Mouse (Mus musculus): Measurements from ENCODE around the gene Zfp408. TPM values are rescaled to one million over a fixed set of nuclear protein-coding genes. Genes with fewer than 3 reads are reported as not detected.
A peak's percentile ranks its signal among the peaks of the same experiment; 100 is the strongest.

Zfp408 gene
- polyA plus RNA-seq, 1 experiment from 2014 or later, result 7.9 TPM

GRCm38 (mm10) chr2:91674895-91675294, 25.3 kb upstream of the Zfp408 start:
- no peak for ATAC-seq
- H3K4me3 ChIP-seq (ENCODE audit: low read length), result no peak overlapping the region
- H3K36me3 ChIP-seq (ENCODE audit: control insufficient read depth, insufficient read depth, low read length), result 0 out of 2 replicates have a peak, but pooled peaks cover 5% of the 10 kb centered on the region
- no peak overlapping the region for H3K4me2 ChIP-seq (ENCODE audit: low read depth, low read length)
- H3K9ac ChIP-seq (ENCODE audit: low read depth, low read length), result no peak overlapping the region
- H3K27me3 ChIP-seq (replicated peaks; ENCODE audit: control insufficient read depth, insufficient read depth, low read length), result no peaks in the 10 kb centered on the region
- no peaks in the 10 kb centered on the region for H3K9me3 ChIP-seq (ENCODE audit: control insufficient read depth, low read length)
- WGBS, result 95% methylated on average over 5 of the region's 5 CpGs
- H3K4me1 ChIP-seq (ENCODE audit: control insufficient read depth, insufficient read depth, low read length), result no peaks in the 10 kb centered on the region
- no peak overlapping the region for H3K27ac ChIP-seq (ENCODE audit: low read length)

GRCm38 (mm10) chr2:91673587-91673986, 24.0 kb upstream of the Zfp408 start:
- H3K9me3 ChIP-seq (ENCODE audit: control insufficient read depth, low read length), result no peaks in the 10 kb centered on the region
- no peaks in the 10 kb centered on the region for H3K27me3 ChIP-seq (replicated peaks; ENCODE audit: control insufficient read depth, insufficient read depth, low read length)
- no peak overlapping the region for H3K9ac ChIP-seq (ENCODE audit: low read depth, low read length)
- H3K4me2 ChIP-seq (ENCODE audit: low read depth, low read length), result no peak overlapping the region
- no peak for ATAC-seq
- H3K4me3 ChIP-seq (ENCODE audit: low read length), result no peak overlapping the region
- H3K4me1 ChIP-seq (ENCODE audit: control insufficient read depth, insufficient read depth, low read length), result peaks cover 3% of the 10 kb centered on the region; the same call in 1 of the 2 replicates
- H3K27ac ChIP-seq (ENCODE audit: low read length), result no peak overlapping the region
- H3K36me3 ChIP-seq (ENCODE audit: control insufficient read depth, insufficient read depth, low read length), result peaks cover 15% of the 10 kb centered on the region; the same call in 1 of the 2 replicates
- WGBS, result 88% methylated on average over 2 of the region's 2 CpGs

GRCm38 (mm10) chr2:91670038-91670437, 20.4 kb upstream of the Zfp408 start:
- no peak overlapping the region for H3K4me3 ChIP-seq (ENCODE audit: low read length)
- no peaks in the 10 kb centered on the region for H3K27me3 ChIP-seq (replicated peaks; ENCODE audit: control insufficient read depth, insufficient read depth, low read length)
- H3K36me3 ChIP-seq (ENCODE audit: control insufficient read depth, insufficient read depth, low read length), result peaks cover 13% of the 10 kb centered on the region
- no peak for ATAC-seq
- H3K4me1 ChIP-seq (ENCODE audit: control insufficient read depth, insufficient read depth, low read length), result peaks cover 3% of the 10 kb centered on the region; the same call in 1 of the 2 replicates
- H3K9me3 ChIP-seq (ENCODE audit: control insufficient read depth, low read length), result no peaks in the 10 kb centered on the region
- 84% methylated on average over 6 of the region's 6 CpGs for WGBS
- H3K4me2 ChIP-seq (ENCODE audit: low read depth, low read length), result no peak overlapping the region
- no peak overlapping the region for H3K27ac ChIP-seq (ENCODE audit: low read length)
- H3K9ac ChIP-seq (ENCODE audit: low read depth, low read length), result no peak overlapping the region

- Histone ChIP-seq H3K27me3 (replicated peaks; ENCODE audit: control insufficient read depth, insufficient read depth, low read length) (no peaks in the 10 kb centered on the region), H3K4me1 (ENCODE audit: control insufficient read depth, insufficient read depth, low read length) (peaks cover 3% of the 10 kb centered on the region; the same call in 1 of the 2 replicates), H3K9me3 (ENCODE audit: control insufficient read depth, low read length) (no peaks in the 10 kb centered on the region), H3K27ac (ENCODE audit: low read length) (no peak overlapping the region), H3K9ac (ENCODE audit: low read depth, low read length) (no peak overlapping the region), H3K36me3 (ENCODE audit: control insufficient read depth, insufficient read depth, low read length) (peaks cover 19% of the 10 kb centered on the region), H3K4me2 (ENCODE audit: low read depth, low read length) (no peak overlapping the region), H3K4me3 (ENCODE audit: low read length) (no peak overlapping the region)
- WGBS, result 88% methylated on average over 8 of the region's 8 CpGs
- ATAC-seq, result no peak
Observed at GRCm38 (mm10) chr2:91669326-91669725, 19.7 kb upstream of the Zfp408 start.

- no peak; the same call in 1 of the 2 replicates for ATAC-seq
- Histone ChIP-seq H3K4me1 (ENCODE audit: control insufficient read depth, insufficient read depth, low read length) (peaks cover 3% of the 10 kb centered on the region; the same call in 1 of the 2 replicates), H3K9me3 (ENCODE audit: control insufficient read depth, low read length) (no peaks in the 10 kb centered on the region), H3K27me3 (replicated peaks; ENCODE audit: control insufficient read depth, insufficient read depth, low read length) (no peaks in the 10 kb centered on the region), H3K4me3 (ENCODE audit: low read length) (no peak overlapping the region), H3K27ac (ENCODE audit: low read length) (no peak overlapping the region), H3K4me2 (ENCODE audit: low read depth, low read length) (no peak overlapping the region), H3K9ac (ENCODE audit: low read depth, low read length) (no peak overlapping the region), H3K36me3 (ENCODE audit: control insufficient read depth, insufficient read depth, low read length) (peaks cover 28% of the 10 kb centered on the region)
- WGBS, result 63% methylated on average over 2 of the region's 2 CpGs
Observed at GRCm38 (mm10) chr2:91667747-91668146, 18.2 kb upstream of the Zfp408 start.

- Histone ChIP-seq H3K4me2 (ENCODE audit: low read depth, low read length) (no peak overlapping the region), H3K4me3 (ENCODE audit: low read length) (no peak overlapping the region), H3K27ac (ENCODE audit: low read length) (no peak overlapping the region), H3K36me3 (ENCODE audit: control insufficient read depth, insufficient read depth, low read length) (peaks cover 28% of the 10 kb centered on the region), H3K27me3 (replicated peaks; ENCODE audit: control insufficient read depth, insufficient read depth, low read length) (no peaks in the 10 kb centered on the region), H3K4me1 (ENCODE audit: control insufficient read depth, insufficient read depth, low read length) (peaks cover 3% of the 10 kb centered on the region; the same call in 1 of the 2 replicates), H3K9me3 (ENCODE audit: control insufficient read depth, low read length) (no peaks in the 10 kb centered on the region), H3K9ac (ENCODE audit: low read depth, low read length) (no peak overlapping the region)
- ATAC-seq, result no peak
- 91% methylated on average over 6 of the region's 6 CpGs for WGBS
Observed at GRCm38 (mm10) chr2:91666386-91666910, 16.9 kb upstream of the Zfp408 start.

GRCm38 (mm10) chr2:91664780-91665179, 15.2 kb upstream of the Zfp408 start:
- Histone ChIP-seq H3K4me1 (ENCODE audit: control insufficient read depth, insufficient read depth, low read length) (peaks cover 2% of the 10 kb centered on the region; the same call in 1 of the 2 replicates), H3K4me3 (ENCODE audit: low read length) (no peak overlapping the region), H3K27me3 (replicated peaks; ENCODE audit: control insufficient read depth, insufficient read depth, low read length) (no peaks in the 10 kb centered on the region), H3K27ac (ENCODE audit: low read length) (no peak overlapping the region), H3K9ac (ENCODE audit: low read depth, low read length) (no peak overlapping the region), H3K4me2 (ENCODE audit: low read depth, low read length) (no peak overlapping the region), H3K9me3 (ENCODE audit: control insufficient read depth, low read length) (no peaks in the 10 kb centered on the region), H3K36me3 (ENCODE audit: control insufficient read depth, insufficient read depth, low read length) (peaks cover 26% of the 10 kb centered on the region)
- ATAC-seq, result no peak

GRCm38 (mm10) chr2:91660981-91661380, 11.4 kb upstream of the Zfp408 start:
- Histone ChIP-seq H3K4me1 (ENCODE audit: control insufficient read depth, insufficient read depth, low read length) (peaks cover 2% of the 10 kb centered on the region; the same call in 1 of the 2 replicates), H3K9me3 (ENCODE audit: control insufficient read depth, low read length) (no peaks in the 10 kb centered on the region), H3K4me2 (ENCODE audit: low read depth, low read length) (no peak overlapping the region), H3K36me3 (ENCODE audit: control insufficient read depth, insufficient read depth, low read length) (peaks cover 27% of the 10 kb centered on the region), H3K4me3 (ENCODE audit: low read length) (no peak overlapping the region), H3K27me3 (replicated peaks; ENCODE audit: control insufficient read depth, insufficient read depth, low read length) (no peaks in the 10 kb centered on the region), H3K9ac (ENCODE audit: low read depth, low read length) (no peak overlapping the region), H3K27ac (ENCODE audit: low read length) (no peak overlapping the region)
- ATAC-seq, result peak; percentile 24; the same call in 1 of the 2 replicates
- 85% methylated on average over 6 of the region's 6 CpGs for WGBS

- Histone ChIP-seq H3K27me3 (replicated peaks; ENCODE audit: control insufficient read depth, insufficient read depth, low read length) (no peaks in the 10 kb centered on the region), H3K4me1 (ENCODE audit: control insufficient read depth, insufficient read depth, low read length) (peaks cover 13% of the 10 kb centered on the region), H3K9ac (ENCODE audit: low read depth, low read length) (no peak overlapping the region), H3K36me3 (ENCODE audit: control insufficient read depth, insufficient read depth, low read length) (peaks cover 36% of the 10 kb centered on the region), H3K4me3 (ENCODE audit: low read length) (no peak overlapping the region), H3K9me3 (ENCODE audit: control insufficient read depth, low read length) (no peaks in the 10 kb centered on the region), H3K4me2 (ENCODE audit: low read depth, low read length) (no peak overlapping the region), H3K27ac (ENCODE audit: low read length) (no peak overlapping the region)
- ATAC-seq, result no peak
- 96% methylated on average over 8 of the region's 8 CpGs for WGBS
Observed at GRCm38 (mm10) chr2:91659657-91660056, 10.1 kb upstream of the Zfp408 start.

- Histone ChIP-seq H3K27ac (ENCODE audit: low read length) (no peak overlapping the region), H3K9me3 (ENCODE audit: control insufficient read depth, low read length) (no peaks in the 10 kb centered on the region), H3K36me3 (ENCODE audit: control insufficient read depth, insufficient read depth, low read length) (peaks cover 28% of the 10 kb centered on the region), H3K9ac (ENCODE audit: low read depth, low read length) (no peak overlapping the region), H3K27me3 (replicated peaks; ENCODE audit: control insufficient read depth, insufficient read depth, low read length) (no peaks in the 10 kb centered on the region), H3K4me3 (ENCODE audit: low read length) (no peak overlapping the region), H3K4me1 (ENCODE audit: control insufficient read depth, insufficient read depth, low read length) (peaks cover 24% of the 10 kb centered on the region), H3K4me2 (ENCODE audit: low read depth, low read length) (no peak overlapping the region)
- peak; percentile 23 for ATAC-seq
- WGBS, result 61% methylated on average over 8 of the region's 8 CpGs
Observed at GRCm38 (mm10) chr2:91656774-91657173, 7.2 kb upstream of the Zfp408 start.
